Mouse (Mus musculus) midbrain, embryonic 14.5 days (tissue): ENCODE results near the gene Polr2m. TPM values are rescaled to one million over a fixed set of nuclear protein-coding genes. Genes with fewer than 3 reads are reported as not detected.
"Not testable (repeated sequence)": the region's sequence is repeated elsewhere in the genome, so short reads cannot be mapped to it uniquely, and the experiment has no call there.

ENCODE experiments used
- ATAC-seq: fragments of 200-750 bp; cut with Nextera tagmentation; 2 replicates; pipeline ENCODE4 v1.8.0; 2017; ENCODE audit warnings: moderate number of reproducible peaks, moderate library complexity; ENCODE audit not compliant: low FRiP score, low TSS enrichment
- DNase-seq: peaks from one replicate; pipeline ENCODE4 v3.0.0-alpha.2; 2015
- H3K27ac ChIP-seq: fragments of 300-500 bp; sonication (generic); replicated peaks from 2 replicates; pipeline ENCODE4 v1.5.1; 2014; ENCODE audit warnings: mild to moderate bottlenecking, low read depth, low read length, moderate library complexity
- H3K27me3 ChIP-seq: fragments of 300-500 bp; sonication (generic); 2 replicates; pipeline ENCODE4 v1.6.1; 2014; ENCODE audit warnings: low read length, control low read depth, mixed read lengths; ENCODE audit not compliant: control insufficient read depth, insufficient read depth
- H3K36me3 ChIP-seq: fragments of 300-500 bp; sonication (generic); 2 replicates; pipeline ENCODE4 v1.6.1; 2014; ENCODE audit warnings: low read length, control low read depth; ENCODE audit not compliant: control insufficient read depth, insufficient read depth
- H3K4me1 ChIP-seq: fragments of 300-500 bp; sonication (generic); 2 replicates; pipeline ENCODE4 v1.6.1; 2014; ENCODE audit warnings: mild to moderate bottlenecking, antibody characterized with exemption, low read length, control low read depth; ENCODE audit not compliant: control insufficient read depth, insufficient read depth
- H3K4me2 ChIP-seq: fragments of 300-500 bp; sonication (generic); 2 replicates; pipeline ENCODE4 v1.6.1; 2014; ENCODE audit warnings: mild to moderate bottlenecking, low read length, moderate library complexity
- H3K4me3 ChIP-seq: fragments of 300-500 bp; sonication (generic); replicated peaks from 2 replicates; pipeline ENCODE4 v1.5.1; 2014; ENCODE audit warnings: low read depth, low read length
- H3K9ac ChIP-seq: fragments of 300-500 bp; sonication (generic); replicated peaks from 2 replicates; pipeline ENCODE4 v1.6.1; 2014; ENCODE audit warnings: mild to moderate bottlenecking, low read length, moderate library complexity
- H3K9me3 ChIP-seq: fragments of 300-500 bp; sonication (generic); 2 replicates; pipeline ENCODE4 v1.6.1; 2016; ENCODE audit warnings: low read length, control low read depth, mixed read lengths; ENCODE audit not compliant: control insufficient read depth
- WGBS: fragments of 180-500 bp; shearing (Covaris S2); extraction: QIAGEN DNeasy Blood & Tissue Kit; methylation state at CpG from one replicate; pipeline ENCODE4 v1.1.7; 2014; 5-methylcytosine and 5-hydroxymethylcytosine counted together
- polyA plus RNA-seq: library from polyadenylated mRNA; unstranded; fragments of >200 nt; fragmentation: Nextera tagmentation; extraction: Ambion mirVana; gene quantifications from 2 replicates; pipeline ENCODE4 v1.2.1, GENCODE M21; 2014

Polr2m gene
- polyA plus RNA-seq, 1 experiment from 2014 or later, result 305 TPM

DNA sequence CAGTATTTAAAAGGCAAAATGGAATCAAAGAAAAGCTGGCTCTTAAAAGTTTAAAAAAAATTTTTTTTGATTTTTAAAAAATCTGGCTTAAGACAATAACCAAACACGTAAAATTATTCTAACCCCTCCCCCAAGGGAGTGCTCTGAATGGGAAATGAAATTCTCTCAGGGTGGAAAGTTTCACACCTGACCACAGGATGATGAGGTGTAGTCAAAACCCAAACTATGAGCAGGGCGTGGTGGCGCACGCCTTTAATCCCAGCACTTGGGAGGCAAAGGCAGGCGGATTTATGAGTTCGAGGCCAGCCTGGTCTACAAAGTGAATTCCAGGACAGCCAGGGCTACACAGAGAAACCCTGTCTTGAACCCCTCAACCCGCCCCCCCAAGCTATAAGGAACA, 1.9 kb downstream of the Polr2m start:
- H3K4me1 ChIP-seq, result peaks cover 11% of the 10 kb centered on the region
- H3K9me3 ChIP-seq, H3K9ac ChIP-seq, H3K27me3 ChIP-seq, H3K27ac ChIP-seq, ATAC-seq, H3K4me3 ChIP-seq, DNase-seq: not testable (repeated sequence)
- peak overlapping the region; percentile 78 for H3K4me2 ChIP-seq
- WGBS, result 88% methylated on average over 7 of the region's 7 CpGs
- peaks cover 47% of the 10 kb centered on the region for H3K36me3 ChIP-seq

DNA sequence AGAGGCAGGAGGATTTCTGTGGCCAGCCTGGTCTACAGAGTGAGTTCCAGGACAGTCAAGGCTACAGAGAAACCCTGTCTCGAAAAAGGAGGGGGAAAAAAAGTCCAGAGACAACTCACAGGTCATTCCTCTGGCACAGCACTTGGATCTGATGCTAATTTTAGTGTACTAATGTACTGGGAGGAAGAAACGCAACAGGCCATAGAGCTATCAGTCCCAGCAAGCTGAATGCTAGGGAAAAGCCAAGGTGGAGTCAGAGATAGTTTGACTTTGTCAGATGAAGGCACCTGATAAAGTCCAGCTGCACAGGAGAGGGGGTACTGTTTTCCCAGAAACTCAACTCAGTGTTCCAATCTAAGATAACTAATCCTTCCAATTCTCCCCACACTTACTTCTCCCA, 5.4 kb downstream of the Polr2m start:
- Histone ChIP-seq H3K27me3 (no peaks in the 10 kb centered on the region), H3K9me3 (no peaks in the 10 kb centered on the region), H3K4me2 (no peak overlapping the region), H3K4me3 (no peak overlapping the region), H3K4me1 (peaks cover 11% of the 10 kb centered on the region), H3K36me3 (peaks cover 78% of the 10 kb centered on the region), H3K9ac (no peak overlapping the region), H3K27ac (no peak overlapping the region)
- ATAC-seq (no peak), DNase-seq (no peak)
- WGBS, result 97% methylated on average over 2 of the region's 2 CpGs

DNA sequence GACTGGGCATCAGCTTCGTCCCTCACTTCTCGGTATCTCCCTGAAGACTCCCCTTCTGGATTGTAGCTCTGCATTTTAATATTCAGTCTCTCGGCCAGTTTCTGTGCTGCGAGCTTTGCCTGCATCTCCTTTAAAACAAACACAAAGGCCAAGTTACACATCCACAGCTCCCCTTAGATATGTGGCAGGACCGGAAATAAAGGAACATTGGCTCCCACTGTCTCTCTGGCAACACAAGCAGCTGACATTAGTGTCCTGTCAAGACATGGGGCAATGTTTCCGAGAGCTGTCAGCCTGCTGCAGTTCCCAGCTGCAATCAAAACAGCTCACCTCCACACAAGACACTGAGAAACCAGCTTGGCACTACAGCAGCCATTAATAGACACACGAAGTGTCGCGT, 6.3 kb downstream of the Polr2m start:
- Histone ChIP-seq H3K27ac (no peak overlapping the region), H3K4me2 (no peak overlapping the region), H3K9me3 (no peaks in the 10 kb centered on the region), H3K27me3 (no peaks in the 10 kb centered on the region), H3K4me1 (peaks cover 6% of the 10 kb centered on the region), H3K36me3 (peaks cover 79% of the 10 kb centered on the region), H3K4me3 (no peak overlapping the region), H3K9ac (no peak overlapping the region)
- no peak for ATAC-seq
- WGBS, result 97% methylated on average over 9 of the region's 9 CpGs
- DNase-seq, result no peak

DNA sequence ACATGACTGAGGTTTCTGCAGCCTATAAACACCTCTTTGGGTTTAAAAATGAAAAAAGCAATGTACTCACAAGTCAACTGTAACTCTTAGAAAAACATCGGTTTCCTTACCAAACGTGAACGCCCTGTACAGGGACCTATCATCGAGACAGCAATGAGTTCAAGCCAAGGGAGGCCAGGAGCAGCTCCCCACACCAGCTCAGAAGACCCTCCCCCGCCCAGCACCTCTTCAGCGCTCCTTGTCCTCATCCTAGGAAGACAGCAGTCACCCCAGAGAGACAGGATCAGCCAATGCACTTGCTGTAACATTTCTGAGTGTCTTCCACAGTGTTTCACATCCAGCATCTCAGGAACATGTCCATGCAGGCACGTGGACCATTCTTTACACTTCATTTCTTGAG, 7.1 kb downstream of the Polr2m start:
- WGBS, result 97% methylated on average over 7 of the region's 7 CpGs
- no peaks in the 10 kb centered on the region for H3K27me3 ChIP-seq
- DNase-seq (no peak), ATAC-seq (no peak)
- peaks cover 78% of the 10 kb centered on the region for H3K36me3 ChIP-seq
- no peaks in the 10 kb centered on the region for H3K9me3 ChIP-seq
- no peak overlapping the region for H3K27ac ChIP-seq
- no peak overlapping the region for H3K9ac ChIP-seq
- no peak overlapping the region for H3K4me2 ChIP-seq
- H3K4me1 ChIP-seq, result no peaks in the 10 kb centered on the region
- H3K4me3 ChIP-seq, result no peak overlapping the region

DNA sequence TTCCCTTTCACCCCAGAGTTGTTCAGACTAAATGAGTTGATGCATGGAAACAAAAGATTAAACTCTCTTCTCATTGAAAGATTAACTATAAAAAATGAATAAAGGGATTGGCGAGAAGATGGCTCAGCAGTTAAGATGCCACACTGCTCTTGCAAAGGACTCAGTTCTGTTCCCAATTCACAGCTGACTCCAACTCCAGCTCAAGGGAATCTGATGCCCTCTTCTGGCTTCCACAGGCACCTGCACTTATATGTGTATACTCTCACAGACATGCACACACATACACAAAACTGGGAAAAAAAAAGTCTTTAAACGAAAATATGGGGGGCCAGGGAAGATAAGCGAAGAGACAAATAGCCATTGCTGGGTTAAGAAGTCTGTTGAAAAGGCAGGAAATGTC, 9.1 kb downstream of the Polr2m start:
- no peak overlapping the region for H3K4me2 ChIP-seq
- 94% methylated on average over 3 of the region's 3 CpGs for WGBS
- H3K4me3 ChIP-seq, result no peak overlapping the region
- no peak overlapping the region for H3K27ac ChIP-seq
- H3K27me3 ChIP-seq, result no peaks in the 10 kb centered on the region
- peaks cover 58% of the 10 kb centered on the region for H3K36me3 ChIP-seq
- DNase-seq (no peak), ATAC-seq (no peak)
- no peaks in the 10 kb centered on the region for H3K4me1 ChIP-seq
- H3K9ac ChIP-seq, result no peak overlapping the region
- no peaks in the 10 kb centered on the region for H3K9me3 ChIP-seq

DNA sequence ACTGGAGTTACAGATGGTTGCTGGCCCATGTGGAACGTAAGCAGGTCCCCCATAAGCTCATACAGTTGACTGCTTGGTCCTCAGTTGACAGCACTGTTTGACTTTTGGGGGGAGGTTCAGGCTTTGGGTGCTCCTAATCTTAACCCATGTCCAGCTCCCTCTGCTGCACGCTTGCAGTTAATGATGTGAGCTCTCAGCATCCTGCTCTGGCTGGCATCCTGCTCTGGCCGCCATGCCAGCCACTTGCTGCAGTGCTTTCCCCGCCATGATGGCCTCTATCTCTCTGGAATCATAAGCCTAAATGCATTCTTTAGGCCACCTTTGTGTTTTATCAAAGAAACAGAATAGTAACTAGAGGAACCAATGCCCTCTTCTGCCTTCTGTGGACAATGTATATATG, 10.2 kb downstream of the Polr2m start:
- H3K4me2 ChIP-seq, result no peak overlapping the region
- ATAC-seq (no peak), DNase-seq (no peak)
- H3K4me1 ChIP-seq, result no peaks in the 10 kb centered on the region
- no peak overlapping the region for H3K9ac ChIP-seq
- 99% methylated on average over 4 of the region's 4 CpGs for WGBS
- no peaks in the 10 kb centered on the region for H3K9me3 ChIP-seq
- no peaks in the 10 kb centered on the region for H3K27me3 ChIP-seq
- no peak overlapping the region for H3K27ac ChIP-seq
- peaks cover 48% of the 10 kb centered on the region for H3K36me3 ChIP-seq
- H3K4me3 ChIP-seq, result no peak overlapping the region

DNA sequence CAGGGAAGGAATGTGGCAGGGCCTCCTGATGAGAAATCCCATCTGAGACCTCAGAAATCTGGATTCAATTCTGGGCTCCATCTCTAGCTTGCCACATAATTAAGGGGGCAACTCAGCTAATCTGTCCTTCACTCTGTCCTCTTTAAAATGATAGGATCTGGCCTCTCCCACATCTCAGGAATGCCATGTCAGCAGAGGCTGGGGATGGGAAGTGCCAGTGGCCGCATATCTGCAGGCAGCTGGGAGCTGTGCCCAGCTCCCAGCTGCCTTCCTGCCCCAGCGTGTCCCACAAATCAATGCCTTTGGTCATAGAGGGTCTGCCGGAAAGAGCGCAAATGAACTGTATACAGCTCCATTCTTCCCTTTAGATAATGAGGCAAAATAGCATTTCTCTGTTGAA, 18.3 kb downstream of the Polr2m start:
- ATAC-seq (no peak), DNase-seq (no peak)
- no peaks in the 10 kb centered on the region for H3K9me3 ChIP-seq
- no peaks in the 10 kb centered on the region for H3K27me3 ChIP-seq
- H3K4me1 ChIP-seq, result no peaks in the 10 kb centered on the region
- H3K4me2 ChIP-seq, result no peak overlapping the region
- H3K36me3 ChIP-seq, result no peaks in the 10 kb centered on the region
- no peak overlapping the region for H3K4me3 ChIP-seq
- 78% methylated on average over 4 of the region's 4 CpGs for WGBS
- H3K27ac ChIP-seq, result no peak overlapping the region
- no peak overlapping the region for H3K9ac ChIP-seq

DNA sequence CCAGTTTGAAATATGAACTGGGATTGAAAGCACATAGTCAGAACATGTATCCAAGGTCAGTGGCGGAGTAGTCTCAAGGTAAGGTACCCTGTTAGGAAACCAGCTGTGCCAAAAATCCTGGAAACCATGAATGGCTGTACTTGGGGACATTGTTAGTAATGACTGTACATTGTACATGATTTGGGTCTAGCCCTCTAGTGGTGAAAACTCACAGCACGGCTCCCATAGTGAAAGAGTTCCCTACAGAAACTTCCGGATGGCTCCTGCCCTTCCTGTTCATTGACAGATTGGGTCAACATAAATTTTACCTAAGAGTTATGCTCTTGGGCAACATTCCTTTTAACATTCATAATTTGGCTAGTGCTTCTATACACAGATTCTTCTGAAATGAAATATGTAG, 19.6 kb downstream of the Polr2m start:
- Histone ChIP-seq H3K4me2 (no peak overlapping the region), H3K4me3 (no peak overlapping the region), H3K27ac (no peak overlapping the region), H3K36me3 (no peaks in the 10 kb centered on the region), H3K4me1 (no peaks in the 10 kb centered on the region), H3K9me3 (no peaks in the 10 kb centered on the region), H3K9ac (no peak overlapping the region), H3K27me3 (no peaks in the 10 kb centered on the region)
- DNase-seq, result peak; percentile 64
- ATAC-seq, result no peak
- WGBS, result 87% methylated on average over 3 of the region's 3 CpGs

DNA sequence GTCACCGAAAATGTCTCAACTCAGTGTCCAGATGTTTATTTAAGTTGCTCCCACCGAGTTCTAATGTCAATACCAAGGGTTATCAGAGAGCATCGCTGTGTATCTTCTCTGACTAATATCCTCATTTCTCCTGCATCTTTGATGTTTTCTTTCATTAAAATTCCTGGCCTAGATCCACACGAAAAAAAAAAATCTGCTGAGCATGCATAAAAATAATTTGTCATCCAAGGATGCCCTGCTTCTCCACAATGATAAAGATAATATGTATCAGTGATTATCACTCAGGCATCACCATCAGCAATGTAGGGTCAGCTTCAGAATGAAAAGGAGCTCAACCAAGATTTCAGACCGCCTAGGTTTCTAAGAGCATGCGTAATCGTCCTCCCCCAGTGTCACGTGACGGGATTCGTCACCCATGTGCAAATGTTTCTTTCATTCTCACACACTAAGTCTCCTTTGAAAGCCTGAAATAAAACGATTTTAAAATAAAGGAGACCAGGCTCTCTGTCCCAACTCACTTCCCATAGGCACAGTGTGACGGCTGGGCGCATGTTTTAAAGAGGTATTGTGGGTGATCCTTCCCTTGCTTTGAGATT, 22.6 kb downstream of the Polr2m start:
- DNase-seq (peak; percentile 23), ATAC-seq (no peak)
- no peaks in the 10 kb centered on the region for H3K36me3 ChIP-seq

More for the DNA sequence above, 22.6 kb downstream of the Polr2m start:
- Histone ChIP-seq H3K27ac (no peak overlapping the region), H3K4me3 (no peak overlapping the region), H3K9me3 (no peaks in the 10 kb centered on the region), H3K4me2 (no peak overlapping the region), H3K9ac (no peak overlapping the region), H3K4me1 (no peaks in the 10 kb centered on the region), H3K27me3 (no peaks in the 10 kb centered on the region)
- WGBS, result 74% methylated on average over 13 of the region's 13 CpGs
